Mouse (Mus musculus): ENCODE data around the gene Epb41.

GRCm38 (mm10) chr4:132072156-132072555 is 3.0 kb downstream of the Epb41 start:
- TF ChIP-seq CTCF (IDR thresholded peaks at IDR 0.05; ENCODE audit: low read depth, low read length): no peak
- no peak for TF ChIP-seq POLR2A (IDR thresholded peaks at IDR 0.05; ENCODE audit: extremely low read depth, insufficient read depth, low read length)

All from liver, adult 2 months (tissue).